Mouse (Mus musculus) thymus, postnatal 0 days (tissue): ENCODE measurements around the gene Anks1b. TPM values are rescaled to one million over a fixed set of nuclear protein-coding genes. Genes with fewer than 3 reads are reported as not detected.

Experiments
- DNase-seq: peaks from one replicate; pipeline ENCODE4 v3.0.0-alpha.2; 2015; ENCODE audit warnings: low spot score
- polyA plus RNA-seq: library from polyadenylated mRNA; unstranded; fragments of >200 nt; fragmentation: Nextera tagmentation; extraction: Ambion mirVana; gene quantifications from 2 replicates; pipeline ENCODE4 v1.2.1, GENCODE M21; 2015

The Anks1b gene
- polyA plus RNA-seq, 1 experiment from 2014 or later = 0.18 TPM

DNA sequence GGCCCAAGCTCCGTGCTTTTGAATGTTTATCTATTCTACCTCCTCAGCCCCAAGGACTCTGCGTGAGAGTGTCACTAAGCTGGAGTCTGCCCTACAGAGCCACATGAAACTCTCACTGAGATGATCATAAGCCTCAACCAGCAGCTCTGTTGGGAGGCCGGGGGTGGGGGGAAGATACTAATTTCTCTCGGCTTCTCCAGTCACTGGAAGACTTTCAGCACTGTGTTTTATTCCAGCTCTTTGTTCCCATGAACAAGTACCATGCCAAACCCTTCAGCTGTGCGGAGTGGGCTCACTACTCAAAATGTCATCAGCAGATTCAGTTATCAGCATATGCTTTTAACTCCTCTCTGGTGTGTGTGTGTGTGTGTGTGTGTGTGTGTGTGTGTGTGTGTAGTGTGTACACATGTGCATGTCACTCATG lies 849.8 kb downstream of the Anks1b start:
- DNase-seq = no peak

DNA sequence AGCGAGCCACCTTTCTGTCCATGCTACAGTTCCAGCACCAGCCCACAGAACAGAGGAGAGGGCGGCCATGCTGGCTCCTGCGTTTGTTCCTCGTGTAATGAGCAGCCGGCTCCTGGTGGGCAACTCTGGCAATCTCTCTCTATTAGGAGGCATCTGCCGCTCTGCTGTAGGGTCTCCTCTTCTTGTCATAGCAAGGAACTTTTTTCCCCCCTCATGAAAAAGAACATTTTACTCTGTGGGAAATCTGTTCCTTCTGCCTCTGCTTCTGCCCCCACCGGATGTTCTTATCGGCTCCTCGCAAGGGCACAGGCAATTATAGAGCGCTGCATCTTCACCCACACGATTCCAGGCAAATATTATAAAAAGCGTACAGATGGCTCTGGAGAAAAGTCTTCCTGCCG lies 850.6 kb downstream of the Anks1b start:
- DNase-seq = no peak

DNA sequence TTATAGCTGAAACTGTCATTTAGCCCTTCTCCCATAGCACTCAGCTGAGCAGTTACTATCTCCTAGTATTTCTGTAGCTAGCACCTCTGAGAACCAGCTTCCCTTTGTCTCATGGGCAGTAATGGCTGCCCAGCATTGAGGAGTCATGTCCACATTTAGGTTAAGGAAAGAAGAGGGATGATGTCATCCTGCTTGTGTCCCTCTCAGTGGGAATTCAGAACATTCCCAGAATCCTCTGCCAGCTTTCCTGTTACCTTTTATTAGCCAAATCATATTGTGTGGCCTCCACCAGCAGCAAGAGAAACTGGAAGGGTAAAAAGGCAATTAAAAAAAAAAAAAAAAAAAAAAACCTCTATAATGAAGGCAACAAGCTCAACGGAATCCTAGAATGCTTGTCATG lies 851.6 kb downstream of the Anks1b start:
- no peak for DNase-seq

DNA sequence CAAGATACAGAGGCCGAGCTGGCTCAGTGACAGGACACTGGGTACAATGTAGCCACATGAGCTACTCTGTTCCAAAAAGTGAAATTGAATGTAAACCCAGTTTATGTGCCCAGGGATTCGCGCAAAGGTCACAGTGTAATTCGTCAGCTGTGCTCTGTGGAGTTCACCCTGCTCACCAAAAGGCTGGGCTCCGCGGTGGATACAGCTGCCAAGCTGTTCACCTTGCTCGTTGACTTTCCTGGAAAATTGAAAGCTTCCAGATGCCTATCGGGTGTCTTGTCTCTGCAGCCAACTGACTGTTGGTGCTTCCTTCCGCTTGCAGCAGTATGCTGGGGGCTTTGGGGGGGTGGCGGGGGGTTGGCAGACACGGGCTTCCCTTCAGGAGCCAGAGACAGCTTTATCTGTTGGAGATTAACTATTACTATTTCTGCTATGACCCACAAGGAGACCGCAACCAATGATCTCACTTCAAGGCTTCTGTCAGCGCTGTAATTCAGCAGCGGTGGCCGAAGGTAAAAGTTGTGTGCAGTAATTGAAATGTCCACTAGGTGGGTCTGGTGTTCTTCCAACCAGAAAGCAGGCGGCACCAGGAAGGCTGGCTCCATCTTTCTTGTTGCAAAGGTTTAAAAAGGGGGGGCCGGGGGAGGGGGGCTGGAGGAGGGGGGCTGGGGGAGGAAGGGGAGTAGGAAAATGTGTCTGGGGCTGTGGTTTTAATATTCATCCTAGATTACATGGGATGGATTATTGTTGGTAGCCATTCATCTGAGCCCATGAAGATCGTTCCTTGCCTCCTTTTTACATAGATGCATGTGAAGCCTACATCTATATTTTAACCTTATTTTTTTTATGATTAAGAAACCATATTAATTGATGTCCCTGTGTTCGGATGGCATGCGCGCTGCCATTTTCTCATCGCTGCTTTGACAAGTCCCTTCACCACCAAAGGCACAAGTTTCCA lies 855.4 kb downstream of the Anks1b start:
- peak; percentile 72 for DNase-seq

DNA sequence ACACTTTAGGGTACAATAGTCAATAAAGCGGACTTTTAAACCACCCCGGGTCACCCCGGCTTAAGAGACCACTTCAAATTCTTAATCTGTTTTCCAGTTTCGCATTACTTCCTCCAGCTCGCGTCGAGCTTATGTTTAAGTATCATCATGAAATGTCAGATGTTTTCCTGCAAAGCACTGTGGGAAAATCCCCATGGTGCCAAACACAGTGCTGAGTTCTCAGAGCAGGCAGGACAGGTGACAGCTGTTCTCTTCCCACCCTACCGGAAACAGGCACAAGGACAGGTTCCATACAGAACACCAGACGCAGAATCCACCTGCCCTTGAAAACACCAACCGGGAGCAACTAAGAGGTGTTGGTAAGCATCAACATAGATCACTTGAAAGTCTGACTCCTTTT lies 856.2 kb downstream of the Anks1b start:
- DNase-seq = no peak

DNA sequence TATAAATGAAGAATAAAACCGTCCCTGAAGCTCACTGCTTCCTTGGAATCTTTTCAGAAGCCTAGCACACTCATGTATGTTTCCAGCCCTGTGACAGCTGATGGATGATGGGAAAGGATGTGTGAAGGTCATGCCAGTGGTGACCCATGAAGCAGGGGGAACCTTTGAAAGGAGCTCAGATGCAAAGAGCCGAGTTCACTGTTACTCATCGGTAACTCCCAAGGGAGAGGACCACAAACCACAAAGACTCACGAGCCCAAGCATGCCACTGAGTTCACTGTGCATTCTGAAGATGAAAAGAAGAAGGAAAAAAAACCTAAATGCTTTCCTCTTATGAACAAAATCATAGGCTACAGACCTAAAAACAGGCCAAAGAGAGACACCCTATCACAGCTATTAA lies 859.5 kb downstream of the Anks1b start:
- DNase-seq = no peak

DNA sequence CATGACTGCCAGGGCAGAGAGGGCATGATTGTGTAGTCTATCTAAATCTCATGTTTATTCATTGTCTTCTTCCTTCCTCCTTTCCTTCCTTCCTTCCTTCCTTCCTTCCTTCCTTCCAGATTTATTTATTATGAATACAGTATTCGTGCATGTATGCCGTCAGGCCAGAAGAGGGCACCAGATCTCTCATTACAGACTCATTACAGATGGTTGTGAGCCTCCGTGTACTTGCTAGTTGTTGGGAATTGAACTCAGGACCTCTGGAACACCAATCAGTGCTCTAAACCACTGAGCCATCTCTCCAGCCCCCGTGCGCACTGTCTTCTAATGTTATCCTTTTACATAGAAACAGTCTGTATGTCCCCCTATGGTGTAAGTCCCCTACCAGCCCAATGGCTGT lies 860.3 kb downstream of the Anks1b start:
- DNase-seq = peak; percentile 15

DNA sequence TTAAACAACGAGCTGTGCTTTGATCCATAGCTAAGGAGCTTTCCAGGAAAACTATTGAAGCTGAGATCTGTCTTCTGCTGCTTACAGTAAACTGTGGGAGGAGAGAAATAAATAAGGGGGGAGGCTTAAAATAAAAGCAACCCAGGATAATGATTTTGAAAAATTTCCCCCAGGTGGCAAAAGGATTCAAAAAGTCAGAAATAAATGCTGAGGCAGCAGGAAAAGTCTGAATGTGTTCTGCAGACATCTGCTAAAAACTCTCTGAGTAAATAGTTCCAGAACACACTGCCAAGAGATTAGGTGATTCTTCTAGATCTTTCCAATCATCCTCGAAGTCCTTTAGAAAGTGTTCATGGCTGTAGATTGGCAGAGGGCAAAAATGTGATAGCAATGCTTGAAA lies 865.2 kb downstream of the Anks1b start:
- DNase-seq = no peak

DNA sequence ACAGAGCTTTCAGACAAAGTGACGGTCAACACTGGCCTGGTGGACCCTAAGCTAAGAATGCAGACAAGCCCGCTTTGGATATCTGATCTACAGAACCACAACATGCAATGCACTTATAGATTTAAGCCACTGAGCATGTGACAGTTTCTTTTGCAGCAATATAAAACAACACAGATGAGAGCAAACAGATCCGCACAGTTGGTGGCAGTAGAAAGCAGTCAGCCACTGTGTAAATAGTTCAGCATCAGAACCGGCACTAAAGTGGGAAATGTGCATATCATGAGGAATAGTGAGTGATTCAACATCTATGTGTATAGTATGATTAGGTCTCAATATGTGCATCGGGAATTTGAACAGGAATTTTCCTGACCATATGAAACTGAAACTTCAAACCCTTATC lies 867.6 kb downstream of the Anks1b start:
- no peak for DNase-seq

DNA sequence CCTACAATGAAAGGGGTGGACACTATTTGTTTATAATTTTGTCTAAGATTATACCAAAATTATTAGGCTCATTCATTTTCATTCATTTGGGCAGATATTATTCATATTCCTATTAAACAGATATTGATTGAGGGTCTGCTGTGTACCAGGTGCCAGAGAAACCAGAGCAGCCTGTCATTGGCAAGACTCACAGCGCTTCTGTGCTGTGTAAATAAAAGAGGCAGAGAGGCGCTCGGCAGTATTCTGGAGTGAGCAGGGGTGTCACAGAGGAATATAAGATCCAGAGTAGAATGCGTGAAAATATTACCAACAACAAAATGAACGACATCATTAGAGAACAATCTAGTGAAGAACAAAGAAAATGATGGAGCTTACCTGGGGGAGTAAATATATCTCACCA lies 878.6 kb downstream of the Anks1b start:
- DNase-seq = no peak

DNA sequence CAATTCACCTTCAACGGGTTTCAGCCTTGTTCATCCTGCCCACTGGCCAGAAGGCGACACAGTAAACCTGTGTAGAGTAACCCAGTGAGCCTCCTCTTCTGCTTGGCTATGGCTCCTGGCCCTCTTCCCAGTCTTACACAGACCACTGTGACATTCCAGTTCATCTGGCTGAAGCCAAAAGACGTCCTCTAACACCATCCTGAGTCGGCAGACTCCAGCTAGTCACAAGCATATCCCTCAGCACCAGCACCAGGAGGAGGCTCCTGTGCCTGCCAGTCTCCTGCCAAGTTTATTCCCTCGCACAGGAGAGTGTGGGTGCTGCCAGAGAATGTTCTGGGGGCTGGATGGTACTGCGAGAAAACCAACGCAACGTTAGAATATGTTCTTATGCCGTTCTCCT lies 879.8 kb downstream of the Anks1b start:
- DNase-seq = no peak

DNA sequence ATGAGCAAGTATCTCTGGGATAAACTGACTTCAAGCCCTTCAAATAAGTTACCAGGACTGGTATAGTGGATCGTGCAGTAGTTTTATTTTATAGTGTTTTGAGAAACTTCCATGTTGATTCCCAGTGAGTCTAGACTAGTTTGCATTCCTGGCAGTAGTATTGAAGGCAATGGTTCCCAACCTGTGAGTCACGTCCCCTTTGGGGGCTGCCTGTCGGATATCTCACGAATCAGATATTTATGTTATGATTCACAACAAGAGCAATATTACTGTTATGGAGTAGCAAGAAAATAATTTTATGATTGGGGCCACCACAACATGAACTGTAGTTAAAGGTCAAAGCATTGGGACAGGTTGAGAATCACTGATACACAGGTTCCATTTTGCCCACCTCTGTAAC lies 884.5 kb downstream of the Anks1b start:
- DNase-seq = no peak

DNA sequence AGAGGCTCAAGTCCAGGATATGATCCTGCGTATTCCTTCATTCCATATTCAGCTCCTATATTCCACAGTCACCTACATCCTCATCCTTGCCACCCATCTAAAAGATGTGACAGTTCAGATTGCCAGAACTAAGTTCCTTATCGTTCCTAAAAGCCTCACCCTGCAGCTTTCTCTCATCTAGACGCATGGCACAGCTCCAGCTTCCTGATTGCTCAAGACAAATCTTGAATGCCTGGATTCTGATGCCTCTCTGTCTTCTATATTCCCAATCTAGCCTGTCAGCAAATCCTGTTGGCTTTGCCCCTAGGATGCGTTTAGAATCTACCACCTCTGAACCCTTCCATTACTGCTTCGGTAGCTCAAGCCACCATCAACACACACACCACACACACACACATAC lies 886.6 kb downstream of the Anks1b start:
- DNase-seq = no peak

DNA sequence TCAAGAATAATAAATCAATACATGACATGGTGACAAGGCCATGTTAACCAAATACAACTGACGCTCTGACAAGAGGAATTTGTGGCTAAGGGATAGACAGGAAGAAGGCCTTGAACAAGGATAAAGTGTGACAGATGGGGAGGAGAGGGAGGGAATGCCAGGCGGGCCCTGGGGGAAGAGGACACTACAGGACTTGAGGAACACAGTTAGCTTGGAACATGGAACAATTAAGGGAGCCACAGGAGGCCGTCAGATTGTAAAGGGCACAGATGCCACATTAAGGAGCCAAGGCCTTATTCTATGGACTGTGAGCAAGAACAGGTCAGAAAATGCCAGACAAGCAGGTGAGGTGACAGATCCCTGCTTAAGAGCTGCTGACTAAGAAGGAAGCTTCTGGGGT lies 893.0 kb downstream of the Anks1b start:
- DNase-seq = no peak

DNA sequence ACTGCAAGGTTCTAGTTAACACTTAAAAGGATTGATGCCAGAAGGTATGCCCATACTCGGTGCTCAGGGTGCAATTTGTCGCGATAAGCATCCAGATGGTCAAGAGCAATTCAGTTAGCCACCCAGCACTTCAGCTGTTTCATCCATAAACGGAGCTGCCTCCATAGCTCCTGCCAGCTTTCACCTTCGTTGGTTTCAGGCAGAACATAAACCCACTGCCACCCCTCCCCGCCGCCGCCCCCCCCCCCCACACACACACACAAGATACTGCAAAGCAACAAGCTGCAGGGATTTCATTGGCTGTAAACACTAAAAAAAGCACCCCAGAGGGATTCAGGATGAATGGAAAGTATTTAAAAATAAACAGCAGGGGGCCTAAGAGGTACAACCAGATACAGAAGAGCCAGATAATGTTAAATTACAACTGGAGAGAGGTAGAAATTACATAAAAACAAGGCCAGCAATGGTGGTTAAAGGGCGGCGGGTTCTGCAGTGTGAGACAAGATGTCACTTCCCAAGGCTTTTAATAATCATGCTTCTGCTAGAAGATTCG lies 897.2 kb downstream of the Anks1b start:
- no peak for DNase-seq

DNA sequence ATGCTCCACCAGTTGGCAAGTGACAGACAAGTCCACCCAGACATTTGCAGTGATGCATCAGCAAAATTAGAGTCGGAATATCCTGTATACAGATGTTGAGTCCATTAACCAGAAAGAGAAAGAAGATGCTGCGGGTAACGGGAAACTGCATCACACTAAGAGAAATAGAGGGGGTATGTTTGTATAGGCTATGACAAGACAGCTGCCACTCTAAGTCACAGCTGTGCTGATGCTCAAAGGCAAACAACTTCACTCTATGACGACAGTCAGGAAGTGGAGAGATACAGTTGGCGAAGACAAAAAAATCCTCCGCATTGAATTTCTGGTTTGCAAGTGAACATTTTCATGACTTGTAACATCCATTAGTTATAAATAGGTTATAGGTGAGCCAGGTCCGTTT lies 897.7 kb downstream of the Anks1b start:
- DNase-seq = no peak

DNA sequence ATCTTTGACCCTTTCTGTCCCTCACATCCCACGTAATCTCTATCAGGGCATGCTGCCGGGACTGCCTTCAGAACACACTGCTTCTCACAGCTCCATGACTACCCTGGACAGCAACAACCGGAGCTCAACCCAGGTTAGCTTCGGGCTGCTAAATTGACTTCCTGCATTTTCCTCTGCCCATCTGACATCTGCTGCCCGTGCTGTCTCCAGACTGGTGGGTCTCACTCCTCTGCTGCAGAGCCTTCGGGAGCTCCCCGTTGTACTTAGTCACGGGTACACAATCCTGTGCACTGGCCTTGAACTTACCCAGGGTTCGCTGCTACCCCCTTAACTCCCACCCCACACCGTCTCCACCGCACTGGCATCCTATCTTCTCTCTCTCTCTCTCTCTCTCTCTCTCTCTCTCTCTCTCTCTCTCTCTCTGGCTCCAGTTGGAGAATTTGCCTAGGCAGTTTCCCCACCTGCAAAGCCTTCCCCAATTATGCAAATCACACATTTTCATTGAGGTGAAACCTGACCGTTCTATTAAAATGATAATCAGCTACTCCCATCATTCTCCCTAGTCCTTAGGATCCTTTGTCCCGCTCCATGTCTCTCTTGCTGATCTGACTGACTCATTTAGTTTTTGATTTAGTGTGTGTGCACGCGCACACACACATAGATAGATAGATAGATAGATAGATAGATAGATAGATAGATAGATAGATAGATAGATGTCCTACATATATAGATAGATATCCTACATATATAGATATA lies 898.3 kb downstream of the Anks1b start:
- no peak for DNase-seq

DNA sequence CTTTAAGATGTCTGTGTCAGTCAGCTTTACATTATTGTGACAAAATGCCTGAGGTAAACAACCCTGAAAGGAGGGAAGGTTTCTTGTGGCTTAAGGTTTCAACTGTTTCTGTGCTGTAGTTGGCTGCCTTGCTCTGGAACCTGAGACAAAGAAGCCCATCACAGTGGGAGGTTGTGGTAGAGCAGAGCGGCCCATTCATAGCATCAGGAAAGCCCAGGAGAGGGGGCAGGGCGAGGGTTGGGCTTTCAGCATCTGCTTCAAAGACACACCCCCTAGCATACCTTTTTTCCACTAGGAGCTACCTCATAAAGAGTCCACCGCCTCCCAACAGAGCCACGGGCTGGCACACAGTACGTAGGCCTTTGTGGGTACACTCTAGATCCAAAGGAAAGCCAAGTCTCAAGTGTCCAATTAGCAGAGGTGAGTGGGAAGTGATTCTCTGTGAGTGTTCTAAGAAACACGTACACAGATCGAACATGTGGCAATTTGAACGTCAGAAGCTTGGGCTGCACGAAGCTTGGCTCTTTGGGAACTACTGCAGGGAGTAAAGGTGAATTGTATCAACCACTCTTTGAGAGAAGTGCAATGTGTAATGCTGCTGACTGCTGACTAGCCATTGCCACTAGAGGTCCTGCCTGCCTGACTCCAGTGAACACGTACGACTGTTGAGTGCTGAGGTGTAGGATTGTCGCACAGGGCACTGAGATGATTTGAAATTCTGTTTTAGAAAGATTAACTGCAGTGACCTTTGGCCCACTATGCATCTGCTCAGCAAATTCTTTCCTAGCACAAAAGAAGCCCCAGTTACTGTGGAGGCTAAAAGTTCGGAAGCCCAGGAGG lies 906.5 kb downstream of the Anks1b start:
- no peak for DNase-seq

DNA sequence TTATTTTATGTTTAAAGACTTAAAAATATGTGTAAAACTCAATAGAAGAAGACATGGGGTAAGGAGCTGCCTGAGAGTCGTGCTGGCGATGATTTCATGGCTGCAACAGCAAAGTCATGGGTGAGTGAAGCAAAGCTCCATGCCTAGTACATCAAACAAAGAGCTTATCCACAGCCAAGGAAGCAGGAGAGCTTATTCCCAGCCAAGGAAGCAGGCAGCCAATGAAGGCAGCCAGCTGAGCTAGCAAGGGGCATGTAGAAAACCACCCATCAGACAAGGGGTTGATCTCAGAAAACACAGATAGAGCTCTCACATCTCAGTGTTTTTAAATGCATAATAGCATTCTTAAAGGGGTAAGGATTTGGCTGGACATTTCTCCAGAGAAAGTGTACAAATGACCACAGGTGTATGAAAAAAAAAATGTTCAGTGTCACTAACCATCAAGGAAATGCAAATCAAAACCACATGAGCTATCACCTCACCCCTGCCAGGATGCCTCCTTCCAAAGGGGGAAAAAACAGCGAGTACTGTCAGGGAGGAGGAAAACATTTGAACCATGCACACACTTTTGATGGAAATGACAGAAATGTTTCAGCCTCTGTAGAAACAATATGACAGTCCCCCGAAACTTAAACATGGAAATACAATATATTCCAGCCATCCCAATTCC lies 911.8 kb downstream of the Anks1b start:
- no peak for DNase-seq

DNA sequence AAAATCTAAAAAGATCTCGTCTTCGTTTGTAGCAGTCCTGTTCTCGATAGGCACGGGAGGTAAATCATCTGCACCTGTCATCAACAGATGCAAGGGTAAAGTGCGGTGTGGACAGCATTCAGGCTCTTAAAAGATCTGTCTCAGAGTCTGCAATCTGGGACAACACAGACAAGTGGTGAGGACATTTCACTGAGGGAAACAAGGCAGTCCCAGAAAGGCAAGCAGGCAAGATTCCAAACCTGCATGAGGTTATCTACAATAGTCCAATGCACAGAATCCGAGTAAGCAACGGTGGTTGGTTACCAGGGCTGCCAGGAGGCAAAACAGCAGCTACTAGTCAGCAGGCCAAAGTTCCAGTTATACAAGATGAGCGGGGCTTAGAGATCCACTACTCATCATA lies 912.4 kb downstream of the Anks1b start:
- DNase-seq = no peak

DNA sequence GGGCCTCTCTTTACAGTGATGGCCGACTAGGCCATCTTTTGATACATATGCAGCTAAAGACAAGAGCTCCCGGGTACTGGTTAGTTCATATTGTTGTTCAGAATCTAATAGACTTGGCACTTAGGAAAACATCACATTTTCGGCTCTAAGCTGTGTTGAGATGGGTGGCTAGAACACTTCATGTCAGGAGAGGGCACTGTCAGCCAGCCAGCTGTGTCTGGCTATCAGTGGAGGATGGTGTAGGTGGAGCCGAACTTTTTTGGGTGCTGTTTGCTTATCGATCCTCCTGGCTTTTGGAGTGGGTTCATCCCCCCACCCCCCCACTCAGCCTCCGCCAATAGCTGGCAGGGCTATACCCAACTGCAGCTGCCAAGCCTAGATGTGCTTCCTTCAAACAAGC lies 929.8 kb downstream of the Anks1b start:
- DNase-seq = no peak
